Mouse (Mus musculus) midbrain, embryonic 13.5 days (tissue): Measurements from ENCODE around the gene Rexo1. TPM values are rescaled to one million over a fixed set of nuclear protein-coding genes. Genes with fewer than 3 reads are reported as not detected.

ENCODE experiments used
- microRNA-seq: library from miRNA; unstranded; fragments of <30 nt; microRNA quantifications from one replicate; pipeline ENCODE4, GENCODE M21; 2016
- polyA plus RNA-seq: library from polyadenylated mRNA; unstranded; fragments of >200 nt; fragmentation: Nextera tagmentation; extraction: Ambion mirVana; gene quantifications from 2 replicates; pipeline ENCODE4 v1.2.1, GENCODE M21; 2015

Rexo1 gene
- polyA plus RNA-seq, 1 experiment from 2014 or later: 32.6 TPM

Small RNA genes lying within 50 kb of the gene (microRNA-seq; reads per million reads assigned to microRNA genes)
- gene Mir6912: 0.62 reads per million

Other genes with a start within 250 kb of the Rexo1 start
- gene 2310011J03Rik, start 241.0 kb downstream of the Rexo1 start, polyA plus RNA-seq: 27.8 and 33.4 TPM in 2 replicates
- 1.9 and 2.1 TPM in 2 replicates for gene Pcsk4, start 232.1 kb downstream of the Rexo1 start, polyA plus RNA-seq
- gene Reep6, start 231.6 kb downstream of the Rexo1 start, polyA plus RNA-seq: 3.0 and 3.1 TPM in 2 replicates
- 0.39 and 0.61 TPM in 2 replicates for gene Adamtsl5, start 213.1 kb downstream of the Rexo1 start, polyA plus RNA-seq
- gene Plk5, start 205.1 kb downstream of the Rexo1 start, polyA plus RNA-seq: 0.96 and 1.3 TPM in 2 replicates
- gene Mex3d, start 173.9 kb downstream of the Rexo1 start, polyA plus RNA-seq: 15.9 and 18.6 TPM in 2 replicates
- gene Mbd3, start 162.0 kb downstream of the Rexo1 start, polyA plus RNA-seq: 243 and 257 TPM in 2 replicates
- gene Uqcr11, start 154.7 kb downstream of the Rexo1 start, polyA plus RNA-seq: 518 and 572 TPM in 2 replicates
- gene Tcf3, start 127.9 kb downstream of the Rexo1 start, polyA plus RNA-seq: 67.7 and 82.3 TPM in 2 replicates
- gene Onecut3, start 66.7 kb downstream of the Rexo1 start, polyA plus RNA-seq: 2.6 and 3.0 TPM in 2 replicates
- 0.94 and 1.1 TPM in 2 replicates for gene Atp8b3, start 22.4 kb downstream of the Rexo1 start, polyA plus RNA-seq
- 3.7 and 4.5 TPM in 2 replicates for gene Klf16, start 15.8 kb upstream of the Rexo1 start, polyA plus RNA-seq
- 78.5 and 93.4 TPM in 2 replicates for gene Abhd17a, start 28.8 kb upstream of the Rexo1 start, polyA plus RNA-seq
- 60.2 and 60.3 TPM in 2 replicates for gene Scamp4, start 41.3 kb upstream of the Rexo1 start, polyA plus RNA-seq
- gene Adat3, start 41.3 kb upstream of the Rexo1 start, polyA plus RNA-seq: 6.1 and 7.6 TPM in 2 replicates
- gene Gm49322, start 44.5 kb upstream of the Rexo1 start, polyA plus RNA-seq: 4.0 and 4.9 TPM in 2 replicates
- gene Csnk1g2, start 61.3 kb upstream of the Rexo1 start, polyA plus RNA-seq: 73.8 and 115 TPM in 2 replicates
- 60.9 and 80.6 TPM in 2 replicates for gene Btbd2, start 95.5 kb upstream of the Rexo1 start, polyA plus RNA-seq
- 49.6 and 60.1 TPM in 2 replicates for gene Mknk2, start 116.6 kb upstream of the Rexo1 start, polyA plus RNA-seq
- gene Mob3a, start 140.4 kb upstream of the Rexo1 start, polyA plus RNA-seq: 58.3 and 58.5 TPM in 2 replicates
- gene Izumo4, start 140.6 kb upstream of the Rexo1 start, polyA plus RNA-seq: 37.8 and 39.2 TPM in 2 replicates
- gene Ap3d1, start 180.7 kb upstream of the Rexo1 start, polyA plus RNA-seq: 94.5 and 96.3 TPM in 2 replicates
- gene Dot1l, start 193.6 kb upstream of the Rexo1 start, polyA plus RNA-seq: 19.3 and 23.3 TPM in 2 replicates
- gene Sf3a2, start 236.6 kb upstream of the Rexo1 start, polyA plus RNA-seq: 64.1 and 64.9 TPM in 2 replicates
- 131 and 150 TPM in 2 replicates for gene Plekhj1, start 237.1 kb upstream of the Rexo1 start, polyA plus RNA-seq
- not detected in 2 replicates for gene Amh, start 243.7 kb upstream of the Rexo1 start, polyA plus RNA-seq